Mouse (Mus musculus) heart, postnatal 0 days (tissue): Measurements from ENCODE around the gene Slc34a3. TPM values are rescaled to one million over a fixed set of nuclear protein-coding genes. Genes with fewer than 3 reads are reported as not detected.

ENCODE experiments used
- ATAC-seq: fragments of 200-750 bp; cut with Nextera tagmentation; 2 replicates; pipeline ENCODE4 v1.8.0; 2017; ENCODE audit warnings: low read depth, moderate number of reproducible peaks, moderate library complexity; ENCODE audit not compliant: insufficient read depth
- DNase-seq: peaks from one replicate; pipeline ENCODE4 v3.0.0-alpha.2; 2016; ENCODE audit warnings: low spot score
- H3K27ac ChIP-seq: fragments of 300-500 bp; sonication (generic); 2 replicates; pipeline ENCODE4 v1.5.1; 2014; ENCODE audit warnings: low read depth, mild to moderate bottlenecking
- H3K27me3 ChIP-seq: fragments of 300-500 bp; sonication (generic); 2 replicates; pipeline ENCODE4 v1.6.1; 2014; ENCODE audit warnings: low read length, mixed read lengths; ENCODE audit not compliant: control insufficient read depth, insufficient read depth
- H3K36me3 ChIP-seq: fragments of 300-500 bp; sonication (generic); replicated peaks from 2 replicates; pipeline ENCODE4 v1.6.1; 2014; ENCODE audit warnings: low read length, mixed read lengths; ENCODE audit not compliant: control insufficient read depth, insufficient read depth
- H3K4me1 ChIP-seq: fragments of 300-500 bp; sonication (generic); 2 replicates; pipeline ENCODE4 v1.6.1; 2014; ENCODE audit warnings: antibody characterized with exemption; ENCODE audit not compliant: control insufficient read depth, insufficient read depth
- H3K4me2 ChIP-seq: fragments of 300-500 bp; sonication (generic); 2 replicates; pipeline ENCODE4 v1.6.1; 2014; ENCODE audit warnings: low read depth, mild to moderate bottlenecking, low read length, moderate library complexity
- H3K4me3 ChIP-seq: fragments of 300-500 bp; sonication (generic); 2 replicates; pipeline ENCODE4 v1.5.1; 2014; ENCODE audit warnings: low read depth, low read length
- H3K9ac ChIP-seq: fragments of 300-500 bp; sonication (generic); replicated peaks from 2 replicates; pipeline ENCODE4 v1.6.1; 2014; ENCODE audit warnings: low read depth, low read length, mixed read lengths
- H3K9me3 ChIP-seq: fragments of 300-500 bp; sonication (generic); replicated peaks from 2 replicates; pipeline ENCODE4 v1.6.1; 2016; ENCODE audit warnings: low read length; ENCODE audit not compliant: control insufficient read depth
- CTCF ChIP-seq: IDR thresholded peaks from 2 replicates; pipeline ENCODE4 v1.5.1; 2016; ENCODE audit warnings: antibody characterized with exemption, control low read depth, low read depth
- EP300 ChIP-seq: IDR thresholded peaks from 2 replicates; pipeline ENCODE4 v1.6.1; 2016; ENCODE audit warnings: antibody characterized with exemption, low read depth
- WGBS: fragments of 180-500 bp; shearing (Covaris S2); extraction: QIAGEN DNeasy Blood & Tissue Kit; methylation state at CpG from one replicate; pipeline ENCODE4 v1.1.7; 2014; 5-methylcytosine and 5-hydroxymethylcytosine counted together
- polyA plus RNA-seq: library from polyadenylated mRNA; unstranded; fragments of >200 nt; fragmentation: Nextera tagmentation; extraction: Ambion mirVana; gene quantifications from 2 replicates; pipeline ENCODE4 v1.2.1, GENCODE M21; 2015
- total RNA-seq: library from RNA; depleted of rRNA; stranded (reverse); fragments of >200 nt; gene quantifications from 2 replicates; pipeline ENCODE4 v1.2.3, GENCODE M21; 2014; ENCODE audit warnings: low replicate concordance

Gene Slc34a3
- total and polyA plus RNA-seq, 2 experiments from 2014 or later = not detected

DNA sequence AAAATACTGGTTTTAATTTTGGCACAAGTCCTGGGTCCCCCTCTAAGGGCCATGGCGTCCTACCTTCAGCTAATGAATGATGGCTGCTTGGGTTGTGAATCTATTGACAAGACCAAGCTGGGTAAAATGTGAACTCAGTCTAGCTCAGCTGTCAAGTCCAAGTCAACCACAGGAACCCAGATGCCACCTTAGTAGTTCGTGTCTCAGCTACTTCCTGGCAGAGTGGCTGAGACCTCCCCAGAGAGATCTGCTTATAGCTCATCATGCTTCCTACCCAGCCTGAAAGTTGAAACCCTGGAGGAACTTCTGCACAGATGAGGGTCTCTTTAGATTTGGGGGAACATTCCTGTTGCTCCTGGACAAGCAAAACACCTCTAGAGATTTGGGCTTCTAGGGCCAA, 50.8 kb downstream of the Slc34a3 start:
- ATAC-seq = no peak
- Histone ChIP-seq H3K9ac (no peak overlapping the region), H3K9me3 (no peaks in the 10 kb centered on the region), H3K27me3 (0 out of 2 replicates have a peak, but pooled peaks cover 6% of the 10 kb centered on the region), H3K27ac (no peak overlapping the region), H3K4me2 (peak overlapping the region; percentile 82), H3K4me1 (peaks cover 17% of the 10 kb centered on the region), H3K36me3 (no peaks in the 10 kb centered on the region), H3K4me3 (peak overlapping the region; percentile 62)
- 69% methylated on average over 2 of the region's 2 CpGs for WGBS
- TF ChIP-seq CTCF (no peak), EP300 (no peak)
- no peak for DNase-seq

DNA sequence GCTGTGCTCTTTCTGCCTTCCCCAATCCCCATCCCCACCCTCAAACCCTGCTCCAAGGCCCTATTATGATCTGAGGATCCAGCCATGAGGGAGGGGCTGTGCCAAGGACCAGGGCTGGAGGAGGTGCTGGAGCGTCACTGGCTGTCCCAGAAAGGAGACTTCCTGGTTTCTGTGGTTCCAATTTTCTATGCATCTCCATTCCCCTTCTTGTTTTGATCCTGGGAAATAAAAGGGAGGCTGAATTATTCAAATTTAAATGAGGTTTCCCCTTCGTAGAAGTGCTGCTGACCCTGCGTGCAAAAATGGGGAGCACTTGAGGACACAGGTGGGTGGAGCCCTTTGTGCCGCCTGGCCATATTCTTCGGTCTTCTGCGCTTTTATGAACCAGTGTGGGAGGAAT, 51.5 kb downstream of the Slc34a3 start:
- TF ChIP-seq CTCF (no peak), EP300 (no peak)
- DNase-seq (no peak), ATAC-seq (no peak)
- no peaks in the 10 kb centered on the region for H3K36me3 ChIP-seq
- H3K4me2 ChIP-seq = peak overlapping the region; percentile 82
- H3K9me3 ChIP-seq = no peaks in the 10 kb centered on the region
- H3K9ac ChIP-seq = peak overlapping the region; percentile 31; the same call in 1 of the 2 replicates
- no peak overlapping the region for H3K27ac ChIP-seq
- H3K4me3 ChIP-seq = peak overlapping the region; percentile 62
- peaks cover 24% of the 10 kb centered on the region for H3K4me1 ChIP-seq
- WGBS = 25% methylated on average over 6 of the region's 6 CpGs
- H3K27me3 ChIP-seq = 0 out of 2 replicates have a peak, but pooled peaks cover 6% of the 10 kb centered on the region

DNA sequence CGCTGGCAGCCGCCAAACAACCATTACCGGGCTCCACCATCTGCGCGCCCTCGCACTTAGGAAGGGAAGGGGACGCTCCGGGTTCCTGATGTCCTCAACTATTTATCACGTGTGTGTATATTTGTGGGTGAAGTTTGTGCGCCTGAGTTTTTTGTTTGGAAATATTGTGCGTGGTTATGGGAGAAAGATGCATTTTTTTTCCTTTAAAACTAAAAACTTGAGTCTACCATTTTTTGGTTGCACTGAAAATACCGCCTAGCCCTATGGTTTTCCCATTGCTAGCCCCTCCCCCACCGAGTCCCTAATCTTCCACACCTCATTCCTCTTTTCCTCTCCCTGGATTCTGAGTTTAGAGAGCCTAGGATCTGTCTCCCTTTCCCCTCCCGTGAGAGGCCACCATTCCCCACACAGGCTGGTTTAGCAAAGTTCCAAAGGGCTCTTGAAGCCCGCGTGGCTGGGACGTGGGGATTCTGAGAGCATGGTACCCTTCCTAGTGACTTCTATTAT, 52.2 kb downstream of the Slc34a3 start:
- Histone ChIP-seq H3K27ac (peak overlapping the region; percentile 86), H3K4me3 (peak overlapping the region; percentile 62), H3K9me3 (no peaks in the 10 kb centered on the region), H3K4me1 (peaks cover 30% of the 10 kb centered on the region), H3K4me2 (peak overlapping the region; percentile 82), H3K9ac (peak overlapping the region; percentile 62), H3K27me3 (0 out of 2 replicates have a peak, but pooled peaks cover 6% of the 10 kb centered on the region), H3K36me3 (no peaks in the 10 kb centered on the region)
- no peak for TF ChIP-seq EP300
- TF ChIP-seq CTCF = no peak
- DNase-seq (no peak), ATAC-seq (no peak)
- WGBS = 1% methylated on average over 17 of the region's 17 CpGs

DNA sequence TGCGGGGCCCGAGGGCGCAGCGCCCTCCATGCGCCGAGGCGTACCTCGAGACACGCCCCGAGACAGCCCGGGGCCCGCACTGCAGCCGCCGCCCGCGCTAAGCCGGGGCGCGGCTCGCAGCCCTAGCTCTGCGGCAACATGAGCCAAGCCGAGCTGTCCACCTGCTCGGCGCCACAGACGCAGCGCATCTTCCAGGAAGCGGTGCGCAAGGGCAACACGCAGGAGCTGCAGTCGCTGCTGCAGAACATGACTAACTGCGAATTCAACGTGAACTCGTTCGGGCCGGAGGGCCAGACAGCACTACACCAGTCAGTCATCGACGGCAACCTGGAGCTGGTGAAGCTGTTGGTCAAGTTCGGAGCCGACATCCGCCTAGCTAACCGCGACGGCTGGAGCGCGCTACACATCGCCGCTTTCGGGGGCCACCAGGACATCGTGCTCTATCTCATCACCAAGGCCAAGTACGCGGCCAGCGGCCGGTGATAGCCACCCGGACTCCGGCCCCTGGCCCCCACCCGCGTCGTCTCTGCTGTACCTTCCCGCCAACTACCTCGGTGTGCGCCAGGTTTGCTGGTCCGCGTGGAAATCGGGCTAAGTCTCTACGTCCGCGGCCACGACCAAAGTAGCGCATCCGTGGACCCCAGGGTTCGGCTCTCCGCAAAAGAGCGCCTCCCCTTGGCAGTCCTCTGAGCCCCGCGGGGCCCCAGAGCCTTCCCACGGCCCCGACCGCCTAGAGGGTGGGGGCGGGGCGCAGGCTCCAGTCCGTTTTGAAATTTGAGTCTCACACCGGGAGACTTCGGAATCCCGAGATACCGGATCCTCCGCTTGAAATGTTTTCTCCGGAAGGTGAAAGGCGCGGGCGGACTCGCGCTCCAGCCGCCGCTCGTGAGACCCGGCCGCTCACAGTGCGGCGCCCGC, 52.9 kb downstream of the Slc34a3 start:
- Histone ChIP-seq H3K4me1 (peaks cover 37% of the 10 kb centered on the region), H3K9me3 (no peaks in the 10 kb centered on the region), H3K4me3 (peak overlapping the region; percentile 62), H3K36me3 (no peaks in the 10 kb centered on the region), H3K9ac (peak overlapping the region; percentile 62), H3K27me3 (0 out of 2 replicates have a peak, but pooled peaks cover 6% of the 10 kb centered on the region), H3K4me2 (peak overlapping the region; percentile 82), H3K27ac (peak overlapping the region; percentile 86)
- DNase-seq = no peak
- WGBS = under 1% methylated on average over 96 of the region's 100 CpGs
- TF ChIP-seq CTCF (no peak), EP300 (no peak)
- peak; percentile 37 for ATAC-seq

DNA sequence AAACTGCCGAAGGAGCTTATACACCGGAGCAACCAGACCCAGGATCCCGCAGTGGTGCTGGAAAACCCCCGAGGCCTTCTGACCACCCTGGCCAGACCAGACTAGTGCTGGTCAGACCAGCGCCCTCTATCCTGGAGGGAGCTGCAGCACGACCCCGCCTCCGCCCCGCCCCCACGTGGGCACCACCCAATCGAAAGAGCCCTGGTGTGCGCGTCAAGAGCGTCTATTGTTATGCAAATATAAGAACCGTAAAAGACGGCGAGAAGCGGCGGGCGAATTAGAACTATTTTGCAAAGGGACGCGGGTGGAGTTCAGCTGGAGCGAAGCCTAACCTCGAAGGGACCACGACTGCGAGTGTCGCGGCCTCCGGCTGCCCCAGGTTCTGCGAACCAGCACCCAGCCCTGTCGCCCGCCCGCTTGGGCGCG, 53.7 kb downstream of the Slc34a3 start, which contains the start of gene Nrarp:
TSS of gene Nrarp (plus strand) at position 281 of the 426 bp plus-strand sequence.
- peak; percentile 61 for TF ChIP-seq CTCF
- TF ChIP-seq EP300 = 0 out of 2 replicates have a peak, but pooled peaks have one; percentile 62

More for the DNA sequence above, 53.7 kb downstream of the Slc34a3 start, which contains the start of gene Nrarp:
- WGBS = under 1% methylated on average over 34 of the region's 35 CpGs
- Histone ChIP-seq H3K4me1 (peaks cover 38% of the 10 kb centered on the region), H3K9me3 (no peaks in the 10 kb centered on the region), H3K9ac (peak within 1 kb of the TSS; percentile 62), H3K27ac (peak within 1 kb of the TSS; percentile 86), H3K4me2 (peak within 1 kb of the TSS; percentile 82), H3K4me3 (peak within 1 kb of the TSS; percentile 62), H3K36me3 (no peaks in the 10 kb centered on the region), H3K27me3 (0 out of 2 replicates have a peak, but pooled peaks cover 6% of the 10 kb centered on the region)
- peak; percentile 93 for DNase-seq
- peak; percentile 90 for ATAC-seq
